Mouse (Mus musculus): ENCODE results near the gene Sft2d1.

DNA sequence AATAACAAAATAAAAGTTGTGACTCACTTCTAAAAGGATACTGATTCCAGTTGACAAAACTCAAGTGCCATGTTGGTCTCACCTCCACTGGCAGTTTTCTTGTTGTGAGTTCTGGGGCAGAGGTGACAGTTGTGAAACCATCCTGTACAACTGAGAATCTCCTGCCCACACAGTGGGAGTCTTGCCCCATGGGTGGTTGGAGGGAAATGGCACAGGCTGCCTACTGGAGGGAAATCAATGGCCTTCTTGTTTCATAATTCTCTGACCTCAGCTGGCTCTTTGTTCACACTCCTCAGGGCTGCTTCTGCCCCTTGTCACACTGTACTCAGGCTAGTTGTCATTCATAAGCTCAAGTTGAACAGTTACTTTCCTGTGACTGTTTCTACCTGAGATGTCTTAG lies 11.4 kb upstream of the Sft2d1 start:
- TF ChIP-seq CTCF (IDR thresholded peaks at IDR 0.05; ENCODE audit: insufficient read depth, low read depth, low read length) (no peak), POLR2A (IDR thresholded peaks at IDR 0.05; ENCODE audit: insufficient read depth, low read depth, low read length) (no peak)

All from olfactory bulb, adult 2 months (tissue).